Mouse (Mus musculus) cortical plate, adult 2 months (tissue): ENCODE measurements around the gene Cep89.

Experiments used
- CTCF ChIP-seq: fragments of 200-500 bp; IDR thresholded peaks from 2 replicates; pipeline ENCODE4 v1.5.1; 2011; ENCODE audit warnings: mild to moderate bottlenecking, control low read depth, low read length; ENCODE audit not compliant: insufficient read depth; ENCODE audit errors: extremely low read depth
- POLR2A ChIP-seq: fragments of 200-500 bp; IDR thresholded peaks from 2 replicates; pipeline ENCODE4 v1.6.1; 2011; ENCODE audit warnings: mild to moderate bottlenecking, low read length, control low read depth; ENCODE audit not compliant: insufficient read depth; ENCODE audit errors: extremely low read depth

DNA sequence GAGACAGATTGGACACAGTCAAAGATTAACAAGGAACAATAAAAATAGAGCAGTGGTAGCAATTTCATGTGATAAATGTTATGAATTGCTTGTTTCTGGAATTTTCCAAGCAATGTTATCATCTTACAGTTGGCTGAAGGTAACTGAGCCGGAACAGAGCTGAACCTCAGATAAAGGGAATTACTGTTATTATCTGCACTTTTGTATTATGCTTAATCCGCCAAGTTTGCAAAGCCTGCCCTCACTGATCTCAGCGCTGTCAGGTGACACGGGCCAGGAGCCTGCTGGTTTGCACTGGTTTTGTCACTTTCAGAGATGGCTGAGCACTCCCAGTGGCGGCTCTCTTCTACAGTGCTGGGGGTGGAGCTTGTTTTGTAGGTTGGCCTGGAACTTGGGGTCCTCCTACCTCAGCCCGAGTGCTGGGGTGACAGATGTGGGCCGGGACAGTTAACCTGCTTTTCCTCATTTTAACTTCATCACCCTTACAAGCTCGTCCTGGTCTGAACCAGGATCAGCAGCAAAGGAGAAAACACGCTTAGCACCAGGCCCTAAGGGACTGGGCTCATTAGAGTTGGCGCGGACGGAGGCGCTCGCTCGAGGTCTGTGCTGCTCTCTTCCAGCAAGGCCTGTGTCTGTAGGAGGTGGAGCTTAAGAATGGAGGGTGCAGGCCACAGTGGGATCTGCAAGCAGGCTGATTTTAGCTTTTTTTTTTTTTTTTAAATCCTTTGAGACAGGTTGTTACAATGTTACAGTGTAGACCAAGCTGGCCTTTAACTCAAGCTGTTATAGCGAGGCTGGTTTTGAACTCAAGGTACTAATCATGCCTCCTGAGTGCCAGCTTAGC, 23.5 kb upstream of the Cep89 start:
- TF ChIP-seq CTCF (no peak), POLR2A (no peak)
